Mouse (Mus musculus): ENCODE measurements at regions not wholly inside any gene's neighbourhood (a gene's known extent, or its start where the extent isn't known, plus 50 kb on each side); places are given as distances from the start of the nearest gene placed in this dataset.

GRCm38 (mm10) chr6:37645551-37645950, 115.6 kb downstream of the Akr1d1 start:
- no peak for TF ChIP-seq EP300 (IDR thresholded peaks at IDR 0.05; ENCODE audit: insufficient read depth, low read depth, low read length)
- TF ChIP-seq POLR2A (IDR thresholded peaks at IDR 0.05; ENCODE audit: insufficient read depth, low read length) = no peak
